Mouse (Mus musculus) myocyte (in vitro differentiated cells): ENCODE data around the gene Stk38.
"Not testable (repeated sequence)": the region's sequence is repeated elsewhere in the genome, so short reads cannot be mapped to it uniquely, and the experiment has no call there.

ENCODE experiments used
- E2F4 ChIP-seq: IDR thresholded peaks from one replicate; pipeline ENCODE4 v1.6.1; 2011; ENCODE audit warnings: mild to moderate bottlenecking, control low read depth, moderate library complexity; ENCODE audit not compliant: insufficient read depth
- SRF ChIP-seq: IDR thresholded peaks from one replicate; pipeline ENCODE4 v1.6.1; 2011; ENCODE audit warnings: low read depth; ENCODE audit not compliant: control insufficient read depth, insufficient read length

- not testable (repeated sequence) for TF ChIP-seq SRF, E2F4
These were observed 23.4 kb upstream of the Stk38 start for GRCm38 (mm10) chr17:29031085-29031711.
